Mouse (Mus musculus): ENCODE measurements around the gene Chkb.
A peak's percentile ranks its signal among the peaks of the same experiment; 100 is the strongest.

The Chkb gene

DNA sequence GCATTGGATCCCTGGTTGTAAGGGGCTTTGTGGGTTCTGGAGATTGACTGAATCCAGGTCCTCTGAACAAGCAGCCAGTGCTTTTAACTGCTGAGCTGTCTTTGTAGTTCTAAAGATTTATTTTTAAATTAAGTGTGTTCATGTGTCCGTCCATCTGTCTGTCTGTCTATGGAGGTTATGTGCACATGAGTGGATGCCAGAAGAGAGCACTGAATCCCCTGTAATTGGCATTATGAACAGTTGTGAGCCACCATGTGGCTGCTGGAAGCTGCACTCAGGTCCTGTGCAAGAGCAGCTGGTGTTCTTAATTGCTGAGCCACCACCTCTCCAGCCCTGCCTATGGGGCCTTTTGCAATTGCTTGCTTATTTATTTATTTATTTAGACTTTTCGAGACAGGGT, 31.6 kb downstream of the Chkb start:
- DNase-seq, result no peak

DNA sequence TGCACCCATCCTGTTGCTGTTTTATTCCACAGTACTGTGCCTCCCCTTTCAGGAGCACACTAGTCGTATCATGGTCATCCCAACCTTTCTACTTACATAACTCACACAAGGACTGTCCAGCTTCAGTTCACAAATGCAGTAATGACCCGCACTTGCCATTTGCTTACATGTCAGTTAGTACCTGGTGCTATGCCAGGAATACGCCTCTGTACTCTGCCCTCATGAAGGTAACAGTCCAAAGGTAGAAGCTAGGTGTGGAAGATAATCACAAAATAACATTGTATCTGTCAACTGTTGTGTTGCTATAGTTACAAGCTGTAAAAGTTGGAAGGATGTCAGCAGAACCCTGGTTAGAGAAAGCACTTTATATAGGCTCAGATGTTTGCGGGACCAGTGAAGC, 32.8 kb downstream of the Chkb start:
- DNase-seq, result no peak

DNA sequence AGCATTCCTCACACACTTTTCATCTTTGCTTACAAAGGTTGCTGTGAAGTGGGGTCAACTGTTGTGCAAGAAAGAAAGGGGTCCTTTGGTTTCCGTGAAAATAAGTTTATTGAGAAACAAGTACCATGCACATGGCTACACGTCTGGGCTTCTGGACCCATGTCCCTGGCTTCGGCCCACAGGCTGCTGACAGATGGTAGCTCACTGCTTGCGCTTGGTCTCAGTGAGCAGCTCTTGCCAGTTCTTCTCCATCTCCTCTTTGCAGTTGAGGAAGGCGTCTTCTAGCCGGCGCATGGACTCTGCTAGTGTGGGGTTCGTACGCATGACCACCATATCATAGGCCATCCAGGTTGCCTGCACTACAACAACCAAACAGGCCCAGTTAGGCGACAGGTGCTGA, 39.6 kb downstream of the Chkb start:
- no peak for DNase-seq

DNA sequence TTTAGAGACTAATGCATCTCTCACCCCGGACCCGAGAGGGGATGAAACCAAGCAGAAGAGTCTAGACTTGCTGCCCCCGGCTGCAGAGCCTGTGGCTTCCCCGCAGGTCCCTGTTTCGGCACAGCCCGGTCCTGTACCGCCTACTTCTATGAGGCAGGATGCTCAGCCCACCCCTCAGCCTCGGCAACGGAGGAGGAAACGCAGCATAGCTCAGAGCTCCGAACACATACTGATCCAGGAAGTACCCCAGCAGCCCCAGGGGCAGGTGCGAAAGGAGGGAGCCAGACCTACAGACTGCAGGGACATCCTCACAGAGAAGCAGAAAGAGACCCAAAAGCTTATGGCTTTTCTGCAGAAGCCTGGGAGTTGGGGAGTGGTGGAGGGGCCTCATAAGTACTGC, 42.6 kb downstream of the Chkb start:
- no peak for DNase-seq

DNA sequence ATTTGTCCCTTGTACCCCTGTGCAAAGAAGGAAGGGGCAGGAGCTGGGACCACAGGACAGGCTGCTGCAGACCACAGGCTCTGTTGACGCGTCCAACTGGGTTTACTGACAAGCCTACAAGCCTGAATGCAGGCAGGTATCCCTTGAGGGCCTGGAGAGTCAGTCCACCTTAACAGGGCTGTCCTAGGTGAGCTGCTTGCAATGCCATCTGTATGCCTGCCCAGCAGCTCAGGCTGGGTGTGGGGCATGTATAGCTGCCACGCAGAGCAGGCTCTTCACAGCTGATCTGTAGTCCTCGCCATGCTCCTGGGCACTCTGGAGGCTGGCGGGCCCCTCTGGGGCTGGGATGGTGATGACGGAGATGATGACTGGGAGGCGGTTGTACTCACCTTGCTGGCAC, 45.1 kb downstream of the Chkb start, which contains the start of gene Klhdc7b:
Gene Klhdc7b, plus strand, starts transcription at position 301 of the 400 bp plus-strand sequence.
- no peak for DNase-seq

DNA sequence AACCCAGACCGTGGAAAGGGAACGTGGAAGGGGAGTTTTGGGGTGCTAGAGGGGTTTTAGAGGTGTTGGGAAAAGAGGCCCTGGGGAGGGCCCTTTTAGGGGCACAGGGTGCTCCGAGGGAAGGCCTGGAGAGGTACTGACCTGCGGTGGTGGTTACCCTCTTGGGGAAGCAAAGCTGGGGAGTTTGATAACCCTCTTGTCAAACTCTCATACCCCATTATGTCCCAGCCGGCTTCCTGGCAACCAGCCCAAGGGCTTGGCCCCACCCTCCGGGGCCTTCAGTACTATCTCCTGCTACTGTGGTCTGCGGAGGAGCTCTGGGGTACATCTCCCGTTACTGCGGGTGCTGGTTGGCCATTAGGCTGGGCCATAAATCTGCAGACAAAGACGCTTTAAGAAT, 50.3 kb downstream of the Chkb start:
- DNase-seq, result peak; percentile 41 to 42

DNA sequence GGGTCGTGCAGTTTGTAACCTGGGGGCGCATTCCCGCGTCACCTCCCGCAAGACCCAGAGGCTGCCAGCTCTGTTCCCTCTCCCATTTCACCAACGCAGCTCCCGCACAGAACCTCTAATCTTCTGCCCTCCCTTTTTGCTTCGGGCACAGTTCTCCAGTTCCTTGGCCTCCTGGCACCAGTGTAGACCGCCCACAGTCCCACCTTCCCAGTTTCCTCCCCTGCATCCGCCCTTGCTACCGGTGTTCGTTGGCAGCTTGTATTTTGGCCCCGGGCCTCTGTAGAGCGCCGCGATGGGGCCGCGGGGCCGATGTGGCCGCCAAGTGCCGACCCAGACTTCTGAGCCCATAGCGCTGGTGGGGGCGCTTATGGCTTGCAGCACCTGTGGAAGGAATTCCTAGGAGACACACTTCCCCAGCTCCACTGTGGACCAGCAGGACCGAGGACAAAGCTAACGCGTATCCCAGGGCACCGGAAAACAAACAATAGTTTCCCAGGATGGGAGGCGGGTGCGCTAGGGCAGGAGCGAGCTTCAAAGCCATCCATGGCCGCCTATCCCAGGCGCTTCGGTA, 50.8 kb downstream of the Chkb start, which contains the start of gene Odf3b:
Gene Odf3b, minus strand, starts transcription at position 452 of the 571 bp plus-strand sequence.
- DNase-seq, result peak; percentile 43 to 58

DNA sequence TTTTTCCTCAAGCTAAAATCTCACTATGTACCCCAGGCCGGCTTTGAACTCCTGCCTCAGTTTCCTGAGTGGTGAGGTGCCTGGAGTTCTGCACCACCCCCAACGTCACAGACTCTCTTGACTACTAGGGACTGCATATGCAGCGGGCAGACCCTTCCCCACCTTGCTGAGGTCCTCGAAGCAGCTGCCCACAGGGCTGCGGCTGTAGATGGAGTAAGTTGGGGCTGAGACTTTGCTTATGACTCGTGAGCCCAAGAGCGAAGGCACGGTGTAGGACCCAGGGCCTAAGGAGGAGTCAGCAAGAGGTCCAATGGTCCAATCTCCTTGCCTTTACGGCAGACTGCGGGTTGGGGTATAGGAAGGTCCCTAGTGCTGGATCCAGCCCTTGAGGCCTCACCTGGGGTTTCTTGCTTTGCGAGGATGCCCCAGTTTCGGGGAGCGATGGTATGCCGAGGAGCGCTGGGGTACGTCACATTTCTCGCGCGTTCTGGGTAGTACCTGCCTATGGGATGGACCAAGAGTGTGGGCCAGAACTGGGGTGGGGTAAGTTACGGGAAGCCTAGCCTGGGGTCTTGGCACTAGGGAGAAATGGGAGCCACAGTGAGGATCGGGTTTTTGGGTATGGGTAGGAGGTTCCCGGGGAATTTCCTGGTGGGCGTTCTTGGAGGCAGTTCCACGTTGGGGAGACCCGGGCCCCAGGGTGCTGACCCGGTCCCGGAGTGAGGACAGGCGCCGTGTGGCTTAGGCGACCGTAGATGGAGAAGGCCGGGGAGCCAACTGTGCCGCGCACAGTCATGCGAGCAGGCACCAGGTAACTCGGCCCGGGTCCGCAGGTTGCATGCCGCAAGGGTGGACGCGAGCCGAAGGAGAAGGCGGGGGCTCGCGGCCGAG, 51.5 kb downstream of the Chkb start:
- DNase-seq, result peak in 1 of 2 experiments; percentile 44

DNA sequence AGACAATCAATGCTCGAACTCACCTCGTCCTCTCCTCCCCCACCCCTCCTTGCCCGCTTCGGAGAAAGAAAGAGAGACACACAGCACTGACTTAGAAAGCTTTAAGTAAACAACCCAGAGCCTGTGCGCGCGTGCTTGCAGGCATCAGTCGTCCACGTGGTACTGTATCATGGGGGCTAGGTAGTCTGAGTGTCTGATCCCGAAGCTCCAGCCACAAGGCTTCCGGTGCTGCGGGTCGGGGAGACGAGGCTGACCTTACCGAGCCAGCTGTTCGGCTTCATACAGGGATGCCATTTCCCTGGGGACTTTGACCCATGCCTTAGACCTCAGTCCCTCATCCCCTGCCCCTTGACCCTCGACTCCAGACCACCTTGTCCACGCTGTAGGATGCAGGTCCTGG, 52.3 kb downstream of the Chkb start:
- DNase-seq, result no peak

DNA sequence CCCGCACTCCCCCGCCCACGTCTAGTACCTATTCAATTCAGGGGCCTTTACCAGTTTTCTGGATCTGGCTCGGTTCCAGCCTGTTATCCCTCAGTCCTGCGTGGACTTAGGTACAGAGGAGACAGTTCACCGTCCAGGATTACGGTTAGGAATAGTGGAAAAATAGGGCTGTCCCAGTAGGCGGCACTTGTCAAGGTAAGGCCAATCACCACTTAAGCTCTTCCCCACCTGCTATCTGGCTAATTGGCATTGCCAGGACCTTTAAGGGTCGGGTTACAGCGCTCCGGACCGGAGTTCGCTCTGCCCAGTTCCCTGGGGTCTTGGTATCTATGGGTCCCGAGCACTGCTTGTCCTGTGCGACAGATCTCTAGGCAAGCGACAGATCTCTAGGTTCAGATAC, 52.8 kb downstream of the Chkb start, which contains the start of gene Tymp:
Gene Tymp, minus strand, starts transcription at position 83 of the 400 bp plus-strand sequence.
- no peak for DNase-seq

Measured in kidney, postnatal 4 days (tissue).